Mouse (Mus musculus): ENCODE measurements around the gene Gm21425.
"Not testable (repeated sequence)": the region's sequence is repeated elsewhere in the genome, so short reads cannot be mapped to it uniquely, and the experiment has no call there.

Gene Gm21425

GRCm38 (mm10) chrY:13161668-13162067 lies at the start of gene Gm21425:
TSS of gene Gm21425 (plus strand) at chrY:13161968.
- DNase-seq (ENCODE audit: low read depth, low spot score): not testable (repeated sequence)

- not testable (repeated sequence) for DNase-seq (ENCODE audit: low read depth, low spot score)
These were observed 28.4 kb upstream of the Gm21425 start, which contains the start of gene Gm21891 for GRCm38 (mm10) chrY:13133392-13133791. TSS of gene Gm21891 (minus strand) at chrY:13133492.

All from brain, embryonic 18.5 days (tissue).